Mouse (Mus musculus): Measurements from ENCODE around the gene Homer1. TPM values are rescaled to one million over a fixed set of nuclear protein-coding genes. Genes with fewer than 3 reads are reported as not detected.

Homer1 gene
- polyA plus RNA-seq, 1 experiment: not detected

DNA sequence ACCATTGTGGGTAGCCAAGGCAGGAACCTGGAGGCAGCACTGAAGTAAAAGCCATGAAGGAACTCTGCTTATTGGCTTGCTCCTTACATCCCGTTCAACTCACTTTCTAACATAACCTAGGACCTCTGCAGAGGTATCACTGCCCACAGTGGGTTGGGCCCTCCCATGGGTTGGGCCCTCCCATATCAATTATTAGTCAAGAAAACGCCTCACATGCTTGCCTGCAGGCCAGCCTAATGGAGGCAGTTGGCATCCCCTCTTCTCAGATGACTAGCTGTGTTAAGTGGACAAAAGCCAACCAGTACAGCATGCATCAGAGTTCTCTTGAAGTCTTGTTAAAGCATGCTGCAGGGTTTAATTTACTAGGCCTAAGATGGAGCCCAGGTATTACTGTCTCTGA lies 52.6 kb downstream of the Homer1 start:
- 77% methylated on average over 2 of the region's 2 CpGs for WGBS
- Histone ChIP-seq H3K4me3 (ENCODE audit: insufficient read depth, low read depth, low read length) (no peak overlapping the region), H3K4me1 (ENCODE audit: control insufficient read depth, insufficient read depth, low read length) (no peaks in the 10 kb centered on the region), H3K27ac (ENCODE audit: insufficient read depth, low read depth, low read length) (no peak overlapping the region)
- TF ChIP-seq POLR2A (IDR thresholded peaks at IDR 0.05; ENCODE audit: insufficient read depth, low read depth, low read length): no peak
- TF ChIP-seq CTCF (IDR thresholded peaks at IDR 0.05; ENCODE audit: insufficient read depth, low read depth, low read length): no peak

DNA sequence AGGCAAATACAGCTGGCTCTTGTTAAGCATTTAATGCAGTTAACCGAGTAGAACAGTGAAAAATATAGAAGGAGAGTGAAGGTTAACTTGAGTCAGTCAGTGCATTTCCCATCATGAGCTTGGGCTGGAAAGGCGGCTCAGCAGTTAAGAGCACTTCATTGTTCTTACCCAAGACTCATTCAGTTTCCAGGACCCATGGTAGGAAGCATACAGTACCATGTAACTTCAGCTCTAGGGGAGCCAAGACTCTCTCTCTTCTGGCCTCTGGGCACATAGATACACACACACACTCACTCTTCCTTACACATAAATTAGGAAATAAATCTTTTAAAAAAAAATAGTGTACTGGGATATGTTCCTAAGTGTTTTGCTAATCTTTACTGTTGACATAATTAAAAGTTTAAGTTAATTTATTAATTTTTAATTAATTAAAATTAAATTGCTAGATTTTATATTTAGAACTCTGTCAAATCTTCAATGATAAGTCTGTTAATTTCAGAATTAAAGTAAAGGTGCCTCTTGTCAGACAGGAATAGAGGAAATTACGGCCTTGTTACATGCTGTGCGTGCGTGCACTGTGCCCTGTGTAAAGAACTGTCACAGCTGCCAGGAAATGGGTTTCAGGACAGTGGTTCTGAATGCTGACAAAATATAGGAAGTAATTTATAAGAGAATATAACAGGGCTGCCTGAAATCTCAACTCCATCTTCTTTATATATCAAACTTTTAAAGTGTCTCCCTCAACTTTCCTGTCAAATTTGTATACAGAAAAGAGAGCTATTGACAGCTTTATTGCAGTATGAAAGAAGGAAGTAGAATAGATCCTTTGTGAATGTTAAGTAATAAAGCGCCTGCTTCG lies 55.2 kb downstream of the Homer1 start:
- H3K4me3 ChIP-seq (ENCODE audit: insufficient read depth, low read depth, low read length): no peak overlapping the region
- H3K4me1 ChIP-seq (ENCODE audit: control insufficient read depth, insufficient read depth, low read length): no peaks in the 10 kb centered on the region
- H3K27ac ChIP-seq (ENCODE audit: insufficient read depth, low read depth, low read length): no peak overlapping the region
- WGBS: 61% methylated on average over 7 of the region's 7 CpGs
- TF ChIP-seq CTCF (IDR thresholded peaks at IDR 0.05; ENCODE audit: insufficient read depth, low read depth, low read length): no peak
- TF ChIP-seq POLR2A (IDR thresholded peaks at IDR 0.05; ENCODE audit: insufficient read depth, low read depth, low read length): no peak

DNA sequence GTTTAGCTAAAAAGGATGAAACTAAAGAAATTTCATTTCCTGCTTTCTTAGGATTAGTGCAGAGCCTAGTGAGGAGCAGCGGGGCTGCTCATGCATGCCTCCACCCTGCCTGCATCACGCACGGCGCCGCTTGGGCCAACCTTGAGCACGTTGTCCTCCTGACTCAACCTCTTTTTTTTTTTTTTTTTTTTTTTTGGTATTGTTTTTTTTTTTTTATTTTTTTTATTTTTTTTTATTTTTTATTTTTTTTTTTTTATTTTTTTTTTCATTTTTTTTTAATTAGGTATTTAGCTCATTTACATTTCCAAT lies 55.8 kb downstream of the Homer1 start:
- no peaks in the 10 kb centered on the region for H3K4me1 ChIP-seq (ENCODE audit: control insufficient read depth, insufficient read depth, low read length)
- WGBS: 82% methylated on average over 6 of the region's 6 CpGs
- no peak overlapping the region for H3K4me3 ChIP-seq (ENCODE audit: insufficient read depth, low read depth, low read length)
- TF ChIP-seq CTCF (IDR thresholded peaks at IDR 0.05; ENCODE audit: insufficient read depth, low read depth, low read length) (no peak), POLR2A (IDR thresholded peaks at IDR 0.05; ENCODE audit: insufficient read depth, low read depth, low read length) (no peak)
- no peak overlapping the region for H3K27ac ChIP-seq (ENCODE audit: insufficient read depth, low read depth, low read length)

DNA sequence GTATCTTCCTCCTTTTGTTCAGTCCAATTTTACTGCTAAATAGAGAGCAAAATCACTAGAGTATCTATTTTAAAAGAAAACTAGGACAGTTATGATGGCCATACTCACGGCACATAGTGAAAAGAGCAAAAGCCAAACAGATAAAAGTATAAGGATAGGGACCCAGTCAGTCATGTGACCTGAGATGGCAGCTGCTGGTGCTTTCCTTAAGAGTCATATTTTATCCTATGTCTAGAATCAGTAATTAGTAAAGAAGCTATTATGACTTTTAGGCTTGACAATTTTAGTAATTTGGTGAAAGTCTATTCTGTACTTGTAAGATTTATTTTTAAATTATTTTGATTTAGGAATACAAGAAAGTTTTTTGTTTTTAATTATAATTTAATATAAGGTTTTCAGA lies 59.1 kb downstream of the Homer1 start:
- no peak overlapping the region for H3K27ac ChIP-seq (ENCODE audit: insufficient read depth, low read depth, low read length)
- TF ChIP-seq CTCF (IDR thresholded peaks at IDR 0.05; ENCODE audit: insufficient read depth, low read depth, low read length): no peak
- no peak for TF ChIP-seq POLR2A (IDR thresholded peaks at IDR 0.05; ENCODE audit: insufficient read depth, low read depth, low read length)
- no peaks in the 10 kb centered on the region for H3K4me1 ChIP-seq (ENCODE audit: control insufficient read depth, insufficient read depth, low read length)
- no peak overlapping the region for H3K4me3 ChIP-seq (ENCODE audit: insufficient read depth, low read depth, low read length)
- WGBS: 88% methylated on average over 1 of the region's 1 CpGs

DNA sequence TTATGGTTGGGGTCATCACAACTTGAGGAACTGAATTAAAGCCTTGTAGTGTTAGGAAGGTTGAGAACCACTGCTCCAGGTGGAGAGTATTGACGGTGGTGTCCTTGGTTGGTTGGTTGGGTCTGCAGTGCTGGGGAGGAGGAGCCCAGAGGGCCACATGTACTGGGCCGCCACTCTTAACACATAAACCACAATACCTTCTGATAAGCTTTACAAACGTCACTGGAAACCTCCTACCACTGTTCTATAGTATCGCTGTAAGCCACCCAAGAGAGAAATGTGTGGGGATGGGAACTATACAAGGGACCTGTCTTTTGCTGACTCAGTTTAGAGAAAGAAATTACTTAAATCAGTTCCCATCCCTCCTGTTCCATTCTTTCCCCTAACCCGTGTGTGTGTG lies 68.1 kb downstream of the Homer1 start:
- H3K4me3 ChIP-seq (ENCODE audit: insufficient read depth, low read depth, low read length): no peak overlapping the region
- H3K4me1 ChIP-seq (ENCODE audit: control insufficient read depth, insufficient read depth, low read length): no peaks in the 10 kb centered on the region
- WGBS: 90% methylated on average over 5 of the region's 5 CpGs
- no peak overlapping the region for H3K27ac ChIP-seq (ENCODE audit: insufficient read depth, low read depth, low read length)
- TF ChIP-seq CTCF (IDR thresholded peaks at IDR 0.05; ENCODE audit: insufficient read depth, low read depth, low read length) (no peak), POLR2A (IDR thresholded peaks at IDR 0.05; ENCODE audit: insufficient read depth, low read depth, low read length) (no peak)

DNA sequence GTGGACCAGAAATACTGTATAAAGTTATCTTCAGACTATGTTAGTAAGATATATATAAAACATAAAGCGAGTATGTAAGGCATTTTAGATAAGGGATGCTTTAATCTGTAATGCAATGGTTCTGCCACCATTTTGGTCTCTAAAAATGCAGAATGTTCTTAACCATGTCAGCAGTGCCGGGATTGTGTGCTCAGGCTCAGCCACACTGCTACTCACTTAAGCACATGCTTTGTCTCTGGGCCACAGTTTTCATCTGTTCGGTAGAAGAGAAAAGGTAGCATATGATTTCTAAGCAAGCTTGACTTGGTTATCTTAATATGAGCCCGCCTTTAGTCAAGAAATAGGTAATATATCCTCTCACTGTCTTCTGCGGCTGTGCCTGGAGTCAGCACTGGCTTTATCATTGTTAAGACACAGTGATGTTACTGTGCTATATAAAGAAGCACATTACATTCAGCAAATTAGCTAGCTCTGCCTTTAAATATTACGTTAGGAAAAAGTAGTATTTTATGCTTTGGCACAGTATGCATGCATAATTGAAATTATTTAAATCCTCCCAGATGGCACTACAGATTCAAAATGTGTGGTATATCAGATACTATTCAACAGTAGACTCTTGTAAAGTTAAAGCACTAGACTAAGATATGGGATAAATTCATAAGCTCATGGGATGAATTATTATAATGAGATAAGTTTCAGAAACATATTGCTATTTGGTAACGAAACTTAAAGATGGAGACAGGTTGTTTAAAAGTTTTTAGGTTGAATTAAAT lies 69.6 kb downstream of the Homer1 start:
- Histone ChIP-seq H3K4me1 (ENCODE audit: control insufficient read depth, insufficient read depth, low read length) (no peaks in the 10 kb centered on the region), H3K4me3 (ENCODE audit: insufficient read depth, low read depth, low read length) (no peak overlapping the region), H3K27ac (ENCODE audit: insufficient read depth, low read depth, low read length) (no peak overlapping the region)
- WGBS: 67% methylated on average over 7 of the region's 7 CpGs
- no peak for TF ChIP-seq POLR2A (IDR thresholded peaks at IDR 0.05; ENCODE audit: insufficient read depth, low read depth, low read length)
- no peak for TF ChIP-seq CTCF (IDR thresholded peaks at IDR 0.05; ENCODE audit: insufficient read depth, low read depth, low read length)

DNA sequence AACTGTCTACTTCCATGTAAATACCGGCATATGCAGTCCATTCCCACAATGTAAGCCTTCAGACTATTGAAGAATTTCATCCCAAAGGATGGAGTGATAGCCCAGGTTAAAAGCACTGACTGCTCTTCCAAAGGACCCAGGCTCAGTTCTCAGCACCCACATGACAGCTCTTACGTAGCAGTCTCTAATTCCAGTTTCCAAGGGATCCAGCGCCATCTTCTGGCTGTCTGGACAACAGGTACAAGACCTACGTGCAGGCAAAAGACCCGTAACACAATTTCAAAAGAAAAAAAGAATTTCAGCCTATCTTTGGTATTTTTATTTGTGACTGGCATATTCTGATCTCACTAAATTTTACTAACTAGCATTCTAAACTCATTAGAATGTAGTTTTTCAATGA lies 75.0 kb downstream of the Homer1 start:
- TF ChIP-seq CTCF (IDR thresholded peaks at IDR 0.05; ENCODE audit: insufficient read depth, low read depth, low read length): no peak
- no peak for TF ChIP-seq POLR2A (IDR thresholded peaks at IDR 0.05; ENCODE audit: insufficient read depth, low read depth, low read length)
- no peak overlapping the region for H3K4me3 ChIP-seq (ENCODE audit: insufficient read depth, low read depth, low read length)
- no peak overlapping the region for H3K27ac ChIP-seq (ENCODE audit: insufficient read depth, low read depth, low read length)
- H3K4me1 ChIP-seq (ENCODE audit: control insufficient read depth, insufficient read depth, low read length): no peaks in the 10 kb centered on the region
- WGBS: 94% methylated on average over 5 of the region's 5 CpGs

DNA sequence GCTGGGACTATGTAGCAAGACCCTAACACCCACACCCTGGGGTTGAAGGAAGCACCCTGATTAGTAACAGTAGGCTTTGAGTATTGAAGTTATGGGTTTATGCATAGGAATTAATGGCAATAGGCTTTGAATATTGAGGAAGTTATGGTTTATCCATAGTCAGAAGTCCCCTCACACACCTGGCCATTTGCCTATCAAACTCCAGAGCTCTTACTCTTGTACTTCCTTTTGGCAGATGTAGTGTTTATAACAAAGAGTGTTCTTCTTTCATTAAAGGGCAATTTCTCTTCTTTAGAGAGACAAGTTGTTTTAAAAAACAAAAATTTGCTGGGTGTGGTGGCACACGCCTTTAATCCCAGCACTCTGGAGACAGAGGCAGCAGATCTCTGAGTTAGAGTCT lies 79.1 kb downstream of the Homer1 start:
- no peaks in the 10 kb centered on the region for H3K4me1 ChIP-seq (ENCODE audit: control insufficient read depth, insufficient read depth, low read length)
- H3K4me3 ChIP-seq (ENCODE audit: insufficient read depth, low read depth, low read length): no peak overlapping the region
- no peak for TF ChIP-seq POLR2A (IDR thresholded peaks at IDR 0.05; ENCODE audit: insufficient read depth, low read depth, low read length)
- no peak for TF ChIP-seq CTCF (IDR thresholded peaks at IDR 0.05; ENCODE audit: insufficient read depth, low read depth, low read length)
- no peak overlapping the region for H3K27ac ChIP-seq (ENCODE audit: insufficient read depth, low read depth, low read length)
- 90% methylated on average over 1 of the region's 1 CpGs for WGBS

DNA sequence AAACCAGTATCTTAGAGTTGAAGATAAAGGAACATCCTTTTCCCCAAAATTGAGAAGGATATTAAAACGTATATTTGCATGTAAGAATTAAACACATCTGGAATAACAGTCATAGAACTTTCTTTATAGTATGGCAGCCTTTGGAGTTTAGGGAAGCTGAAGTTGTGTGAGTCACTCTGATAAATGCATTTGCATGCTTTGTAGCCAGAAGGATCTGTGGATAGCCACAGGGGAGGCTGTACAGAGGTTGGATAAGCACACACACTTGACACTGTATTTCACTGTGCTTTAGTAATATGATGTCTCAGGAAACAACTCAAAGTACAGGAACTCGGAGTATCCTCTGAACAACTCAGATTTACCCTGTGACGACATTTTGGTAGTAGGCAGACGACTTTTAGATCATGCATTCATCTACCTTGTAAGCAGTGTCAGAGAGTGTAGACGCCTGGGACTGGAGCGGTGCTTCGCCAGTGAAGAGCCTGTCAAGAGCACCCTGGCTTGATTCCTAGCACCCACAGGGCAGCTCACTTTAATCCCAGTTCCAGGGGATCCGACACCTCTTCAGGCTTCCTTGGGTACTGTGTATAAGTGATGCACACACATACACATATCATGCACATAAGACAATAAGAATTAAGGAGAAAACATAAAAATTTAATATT lies 81.1 kb downstream of the Homer1 start:
- TF ChIP-seq CTCF (IDR thresholded peaks at IDR 0.05; ENCODE audit: insufficient read depth, low read depth, low read length): no peak
- TF ChIP-seq POLR2A (IDR thresholded peaks at IDR 0.05; ENCODE audit: insufficient read depth, low read depth, low read length): no peak
- no peak overlapping the region for H3K27ac ChIP-seq (ENCODE audit: insufficient read depth, low read depth, low read length)
- no peak overlapping the region for H3K4me3 ChIP-seq (ENCODE audit: insufficient read depth, low read depth, low read length)
- no peaks in the 10 kb centered on the region for H3K4me1 ChIP-seq (ENCODE audit: control insufficient read depth, insufficient read depth, low read length)
- WGBS: 96% methylated on average over 8 of the region's 8 CpGs
